Mouse (Mus musculus) ES-Bruce4 (cell line): ENCODE data around the gene Emx2.
A peak's percentile ranks its signal among the peaks of the same experiment; 100 is the strongest.

Experiments
- CTCF ChIP-seq: IDR thresholded peaks from one replicate; pipeline ENCODE4 v1.8.1; 2011; ENCODE audit warnings: low read depth, low read length
- POLR2A ChIP-seq: IDR thresholded peaks from one replicate; pipeline ENCODE4 v1.8.1; 2011; ENCODE audit warnings: low read length; ENCODE audit not compliant: insufficient read depth

GRCm38 (mm10) chr19:59454196-59454595 is 4.0 kb upstream of the Emx2 start:
- TF ChIP-seq POLR2A = no peak
- TF ChIP-seq CTCF = peak; percentile 82
